Mouse (Mus musculus) adrenal gland, adult (tissue): Measurements from ENCODE around the gene Acat3.
"Not testable (repeated sequence)": the region's sequence is repeated elsewhere in the genome, so short reads cannot be mapped to it uniquely, and the experiment has no call there.

Source experiments
- DNase-seq, 2 experiments: peaks; one replicate each; pipeline ENCODE4 v3.0.0; 2022 to 2023; ENCODE audit warnings: low spot score in 1 of 2; ENCODE audit not compliant: inconsistent age in 2 of 2

The Acat3 gene

DNA sequence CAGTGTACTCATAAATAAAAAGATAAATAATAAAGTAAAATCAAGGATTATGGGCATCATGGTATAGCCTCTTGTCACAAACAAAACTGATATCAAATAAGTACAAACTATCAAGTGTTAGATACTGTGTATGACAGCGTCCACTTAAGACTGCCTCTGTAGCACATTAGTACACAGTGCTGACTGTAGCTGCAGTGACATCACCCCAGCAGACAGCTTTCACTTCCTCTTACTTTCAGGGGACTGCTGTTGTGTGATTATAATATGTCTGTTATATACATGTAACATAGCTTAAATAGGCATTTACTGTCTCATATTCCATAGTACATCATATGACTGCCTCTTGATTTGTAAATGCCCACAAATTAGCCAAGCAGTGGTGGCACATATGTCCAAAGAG lies 19.3 kb downstream of the Acat3 start:
- DNase-seq, result no peak

DNA sequence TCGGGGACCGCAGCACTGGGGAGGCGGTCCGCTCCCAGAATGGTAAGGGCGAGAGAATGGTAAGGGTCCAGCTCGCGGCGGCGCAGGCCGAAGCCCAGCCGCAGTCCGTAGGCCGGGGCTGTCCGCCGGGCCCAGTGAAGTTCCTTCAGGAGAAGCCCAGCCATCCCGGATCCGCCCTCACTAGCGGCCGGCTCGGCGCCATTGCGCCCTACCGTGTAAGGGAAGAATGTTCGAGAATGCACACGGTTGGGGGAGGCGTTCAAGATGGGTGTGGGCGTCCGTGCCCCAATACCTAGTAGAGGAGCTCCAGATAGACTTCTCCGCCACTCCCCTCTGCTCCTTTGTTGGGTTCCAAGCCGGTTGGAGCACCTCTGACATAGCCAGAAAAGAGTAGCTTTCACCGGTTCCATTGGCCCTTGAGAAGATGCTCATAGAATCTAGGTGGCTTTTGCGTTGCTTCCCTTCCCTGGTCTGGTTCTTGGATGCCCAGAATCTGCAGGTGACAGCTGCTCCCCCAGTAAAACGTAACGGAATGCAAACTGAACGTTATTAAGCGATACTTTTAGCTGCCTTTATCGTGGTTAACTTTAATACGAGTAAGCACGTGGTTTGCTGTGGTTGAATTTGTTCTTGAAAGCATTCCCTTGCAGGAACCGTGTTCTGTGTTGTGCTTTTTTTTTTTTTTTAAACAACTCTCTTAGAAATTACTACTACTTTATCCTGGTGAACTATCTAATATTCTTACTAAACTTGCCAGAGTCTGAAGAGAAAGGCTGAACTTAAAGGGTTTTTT lies 23.6 kb downstream of the Acat3 start:
- no peak for DNase-seq

DNA sequence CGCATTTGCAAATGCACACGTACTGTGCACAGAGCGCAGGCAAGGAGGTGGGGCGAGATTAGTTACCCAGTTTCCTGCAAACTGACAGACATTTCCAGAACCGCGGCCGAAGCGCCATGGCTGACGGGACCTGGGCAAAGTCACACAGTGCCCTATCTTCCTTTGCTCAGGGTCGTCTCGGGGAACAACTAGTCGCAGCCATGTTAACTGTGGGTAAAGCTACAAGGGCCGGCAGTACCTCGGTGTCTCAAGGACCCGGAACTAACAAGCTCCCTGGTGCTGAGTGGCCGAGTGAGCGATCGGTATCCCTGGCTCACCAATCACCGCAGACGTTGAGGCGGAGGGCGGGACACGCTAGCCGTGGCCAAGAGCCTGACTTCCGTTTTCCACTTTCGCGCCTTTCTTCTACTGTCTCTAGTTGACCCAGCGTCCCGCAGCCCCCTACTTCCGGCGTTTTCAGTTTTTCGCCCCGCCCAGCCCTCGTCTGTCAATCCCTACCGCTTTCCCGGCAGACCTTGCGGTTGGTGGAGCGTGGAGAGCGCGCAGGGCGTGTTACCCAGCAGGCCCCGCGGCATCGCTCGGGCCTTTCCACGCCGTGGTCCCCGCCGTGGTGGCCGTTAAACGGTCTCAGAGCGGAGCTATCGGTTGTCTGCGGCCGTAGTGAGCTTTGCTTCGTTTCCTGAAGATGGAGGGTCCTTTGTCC lies 24.4 kb downstream of the Acat3 start, which contains the start of gene Mrpl18:
TSS of gene Mrpl18 (minus strand) at position 465 of the 703 bp plus-strand sequence.
- DNase-seq, result peak; percentile 99 to 100

DNA sequence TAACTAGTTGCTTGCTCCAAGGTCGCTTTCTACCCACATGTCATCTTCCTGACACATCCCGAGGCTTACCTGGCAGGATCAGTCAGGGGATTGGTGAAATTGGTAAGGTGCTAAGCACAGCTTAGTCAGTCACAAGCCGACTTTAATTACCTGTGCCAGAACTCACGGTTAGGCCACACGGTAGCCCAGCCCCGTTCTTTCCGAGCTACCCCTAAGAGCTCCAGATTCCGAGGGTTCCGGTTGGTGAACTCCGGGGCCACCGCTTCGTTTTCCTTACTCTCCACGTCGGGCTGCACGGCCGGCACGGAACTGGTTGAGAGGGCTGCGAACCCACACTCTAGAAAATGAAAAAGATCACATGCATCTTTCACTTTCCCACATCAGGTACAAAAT lies 24.9 kb downstream of the Acat3 start, which contains the start of gene Tcp1:
TSS of gene Tcp1 (plus strand) at position 214 of the 393 bp plus-strand sequence.
- no peak for DNase-seq

DNA sequence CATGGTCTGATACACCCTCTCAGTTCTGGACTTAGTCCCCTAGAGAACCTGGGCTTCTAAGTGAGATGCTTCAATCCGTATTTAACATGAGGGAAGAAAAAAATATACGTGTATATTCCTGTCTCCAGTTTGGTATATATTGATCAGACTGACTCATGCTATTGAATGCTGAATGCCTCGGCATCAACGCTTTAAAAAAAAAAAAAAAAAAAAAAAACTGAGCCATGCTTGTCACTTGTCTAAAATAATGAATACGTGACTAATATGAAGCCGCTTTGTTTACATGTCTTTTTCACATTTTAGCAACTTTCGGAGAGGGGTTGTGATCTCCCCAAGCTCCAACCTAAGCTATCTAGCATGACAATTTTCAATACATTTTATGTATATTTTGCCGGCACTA lies 30.0 kb downstream of the Acat3 start:
- no peak for DNase-seq

DNA sequence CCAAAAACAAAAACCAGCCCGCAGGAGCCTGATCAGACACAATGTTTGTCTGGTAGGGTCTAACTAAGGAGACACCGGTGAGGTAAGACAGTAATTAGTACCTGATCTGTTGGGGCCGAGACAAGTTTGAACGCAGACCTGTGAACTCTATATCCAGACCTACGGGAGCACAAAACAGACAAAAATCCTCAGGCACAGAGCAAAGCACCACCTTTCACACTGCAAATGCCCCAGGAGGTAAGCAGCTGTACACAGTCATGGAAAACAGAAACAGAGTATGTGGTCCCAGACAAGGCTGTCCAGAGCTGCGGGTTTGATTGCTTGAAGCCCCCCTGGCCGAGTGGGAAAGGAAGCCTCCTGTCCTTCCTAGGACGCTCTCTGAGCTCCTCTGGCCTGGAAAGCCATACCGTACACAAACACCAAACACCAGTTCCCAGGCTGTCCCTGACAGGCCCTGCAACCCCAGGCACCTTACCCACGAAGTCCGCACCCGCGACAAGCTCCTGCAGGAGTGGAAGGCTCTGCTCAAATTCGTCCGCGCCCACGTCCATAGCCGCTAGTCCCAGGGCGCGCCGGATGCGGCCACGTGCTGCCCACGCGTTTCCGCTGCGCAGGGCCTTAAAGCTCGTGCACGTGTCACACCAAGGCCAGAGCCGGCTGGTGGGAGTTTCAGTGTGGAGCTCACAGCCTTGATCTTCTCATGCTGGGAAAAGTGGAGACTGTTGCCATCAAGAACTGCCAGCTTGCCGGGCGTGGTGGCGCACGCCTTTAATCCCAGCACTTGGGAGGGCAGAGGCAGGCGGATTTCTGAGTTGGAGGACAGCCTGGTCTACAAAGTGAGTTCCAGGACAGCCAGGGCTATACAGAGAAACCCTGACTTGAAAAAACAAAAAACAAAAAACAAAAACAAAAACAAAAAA lies 30.8 kb downstream of the Acat3 start, which contains the start of gene Pnldc1:
TSS of gene Pnldc1 (minus strand) at position 870 of the 920 bp plus-strand sequence.
- DNase-seq, result peak; percentile 26 to 52

DNA sequence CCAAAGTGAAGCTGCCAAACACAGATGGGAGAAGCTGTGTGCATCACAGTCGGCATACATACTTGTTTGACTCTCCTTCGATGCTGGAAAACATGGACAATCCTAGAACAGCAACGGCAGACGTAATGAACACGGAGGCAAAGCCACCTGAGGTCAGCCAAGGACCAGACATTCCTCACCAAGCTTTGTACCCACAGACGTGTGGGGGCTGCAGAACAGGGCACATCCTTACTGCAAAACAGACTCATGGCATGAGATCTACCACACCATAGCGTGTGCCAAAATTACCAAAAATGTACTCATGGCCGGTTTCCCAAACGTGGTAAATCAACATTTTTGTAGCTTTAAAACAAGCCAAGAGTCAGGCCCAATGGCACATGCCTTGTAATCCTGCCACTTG lies 34.0 kb downstream of the Acat3 start:
- no peak for DNase-seq

DNA sequence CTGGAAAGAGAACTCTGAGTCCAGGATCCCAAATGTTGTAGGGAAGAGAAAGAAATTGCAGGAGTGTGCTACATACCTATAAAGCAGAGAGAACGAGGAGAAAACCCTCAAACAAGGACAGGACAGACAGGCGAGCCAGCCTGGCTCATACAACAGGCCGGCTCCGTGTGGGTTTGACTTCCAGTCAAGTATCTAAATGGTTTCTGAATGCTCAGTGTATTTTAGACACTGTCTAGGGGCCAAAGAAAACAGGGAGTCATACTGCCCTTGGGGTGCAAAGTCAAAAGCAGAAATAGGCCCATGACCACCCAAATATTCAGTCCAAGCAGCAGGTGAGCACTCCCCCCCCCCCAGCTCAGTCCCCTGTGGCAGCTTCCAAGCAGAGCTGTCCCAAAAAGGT lies 34.6 kb downstream of the Acat3 start:
- no peak for DNase-seq

DNA sequence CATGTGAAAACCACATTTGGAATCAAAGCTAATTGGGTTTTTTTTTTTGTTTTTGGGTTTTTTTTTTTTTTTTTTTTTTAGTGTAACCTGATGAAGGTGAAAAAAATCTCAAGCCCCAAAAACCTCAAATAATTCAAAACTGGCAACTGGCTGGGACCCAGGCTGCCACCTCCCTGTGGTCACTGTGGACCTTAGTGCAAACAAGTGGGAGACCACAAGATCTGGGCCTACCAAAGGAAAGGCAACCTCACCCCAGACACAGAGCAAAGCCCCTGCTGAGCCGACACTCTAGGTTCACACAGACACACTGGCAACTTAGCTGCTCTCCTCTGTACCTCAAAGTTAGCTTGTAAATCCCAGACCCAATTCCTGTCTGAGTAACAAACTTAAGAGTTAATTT lies 36.1 kb downstream of the Acat3 start:
- DNase-seq, result no peak

DNA sequence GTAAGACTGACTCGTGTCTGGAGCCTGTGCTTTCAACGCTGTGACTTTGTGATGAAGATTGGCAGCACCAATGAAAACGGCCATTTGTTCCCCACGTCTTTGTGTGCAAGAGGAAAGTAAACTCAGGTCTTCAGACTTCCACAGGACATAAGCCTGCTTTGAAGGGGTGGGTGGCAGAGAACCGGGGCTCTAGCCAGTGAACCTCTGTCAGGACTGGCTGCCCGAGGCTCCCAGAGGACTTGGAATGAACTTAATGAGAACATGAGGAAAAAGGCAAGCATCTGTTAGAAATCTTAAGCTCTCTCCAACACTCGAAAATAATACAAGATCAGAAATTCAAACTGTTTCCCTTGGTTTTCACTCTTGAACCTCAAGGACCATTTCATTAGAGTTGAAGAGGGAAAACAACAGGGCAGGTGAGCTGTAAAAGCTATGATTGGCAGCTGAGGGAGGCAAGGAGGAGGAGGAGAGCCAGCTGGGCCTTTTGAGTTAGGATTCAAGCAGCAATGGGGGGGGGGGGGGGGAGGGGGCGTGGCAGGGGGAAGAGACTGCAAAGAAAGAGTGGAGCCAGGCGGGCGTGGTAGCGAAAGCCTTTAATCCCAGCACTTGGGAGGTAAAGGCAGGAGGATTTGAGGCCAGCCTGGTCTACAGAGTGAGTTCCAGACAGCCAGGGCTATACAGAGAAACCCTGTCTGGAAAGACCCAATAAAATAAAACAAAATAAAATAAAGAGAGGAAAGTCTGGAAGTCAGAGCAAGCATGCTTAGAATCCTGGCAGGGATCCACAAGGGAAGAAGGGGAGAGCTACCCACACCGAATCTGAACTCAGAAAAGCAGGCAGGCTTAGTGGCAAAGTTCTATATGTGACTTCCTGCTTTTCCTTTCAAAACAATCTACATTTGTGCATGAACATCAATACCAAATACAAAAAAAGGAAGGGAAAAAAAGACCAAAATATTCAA lies 36.7 kb downstream of the Acat3 start:
- DNase-seq, result no peak

DNA sequence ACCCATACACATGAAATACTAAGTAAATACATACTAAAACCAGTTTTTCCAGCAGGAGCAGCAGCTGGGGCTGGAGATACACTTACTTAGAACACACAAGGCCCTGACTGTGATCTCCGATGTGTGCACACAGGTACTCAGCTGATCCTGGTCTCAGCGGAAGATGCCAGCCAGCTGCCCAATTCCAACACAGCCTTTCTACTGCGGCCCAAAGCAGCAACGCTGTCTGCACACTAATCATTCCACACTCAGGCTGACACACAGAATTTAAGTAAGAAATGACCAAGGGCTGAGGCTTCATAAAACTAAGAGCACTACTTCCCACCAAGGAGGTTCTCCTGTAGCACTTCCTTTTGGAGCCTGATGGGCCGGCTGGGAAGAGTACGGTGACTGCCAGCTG lies 38.1 kb downstream of the Acat3 start:
- DNase-seq, result no peak

DNA sequence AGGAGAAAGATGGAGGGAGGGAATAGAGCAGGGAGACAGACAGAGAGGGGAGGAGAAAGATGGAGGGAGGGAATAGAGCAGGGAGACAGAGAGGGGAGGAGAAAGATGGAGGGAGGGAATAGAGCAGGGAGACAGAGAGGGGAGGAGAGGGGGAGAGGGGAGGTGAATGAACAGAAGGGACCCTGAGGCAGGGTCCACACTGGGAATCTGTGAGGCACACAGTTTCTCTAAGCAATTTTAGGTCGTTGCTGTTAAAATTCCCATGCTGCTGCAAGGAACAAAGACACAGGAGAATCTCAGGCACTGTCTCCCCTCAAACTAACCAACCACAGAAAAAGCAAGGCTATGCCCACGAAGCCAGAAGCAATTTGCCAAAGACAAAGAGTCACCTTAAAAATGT lies 41.8 kb downstream of the Acat3 start:
- not testable (repeated sequence) for DNase-seq

DNA sequence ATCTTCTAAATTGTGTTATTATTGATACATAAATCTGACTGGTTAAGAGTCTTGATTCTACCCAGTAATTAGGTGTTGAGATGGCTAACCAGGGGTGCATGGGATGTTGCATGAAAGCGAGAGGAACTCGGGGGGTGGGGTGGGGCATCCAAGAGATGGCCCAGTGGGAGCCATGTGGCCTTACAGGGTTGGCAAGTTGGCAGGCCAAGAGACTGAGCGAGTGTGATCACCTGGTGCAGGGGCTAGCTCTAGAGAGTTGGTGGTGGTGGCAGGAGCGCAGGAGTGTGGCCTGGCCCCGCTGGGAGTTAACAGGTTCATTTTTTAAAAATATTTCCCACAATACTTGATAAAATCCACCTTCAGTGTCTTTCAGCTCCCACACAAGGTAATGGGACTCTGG lies 42.7 kb downstream of the Acat3 start:
- no peak for DNase-seq

DNA sequence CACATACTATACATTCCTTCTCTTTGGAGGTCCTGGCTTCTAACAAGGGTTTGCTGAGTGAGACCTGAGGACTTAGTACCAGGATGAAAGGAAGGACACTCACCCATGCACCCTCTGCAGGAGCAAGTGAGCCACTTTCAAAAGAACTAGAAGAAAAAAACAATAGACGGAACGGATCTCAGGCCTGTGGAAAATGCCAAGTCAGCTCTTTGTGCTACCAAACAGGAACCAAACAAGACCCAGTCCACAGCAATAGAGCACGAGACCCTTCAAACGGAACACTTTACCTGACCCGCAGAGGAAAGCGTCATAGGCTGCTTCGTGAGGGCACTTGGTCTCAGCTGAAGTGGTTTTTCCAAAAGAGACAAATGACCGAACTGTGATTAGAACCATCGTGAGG lies 48.4 kb downstream of the Acat3 start:
- DNase-seq, result no peak

DNA sequence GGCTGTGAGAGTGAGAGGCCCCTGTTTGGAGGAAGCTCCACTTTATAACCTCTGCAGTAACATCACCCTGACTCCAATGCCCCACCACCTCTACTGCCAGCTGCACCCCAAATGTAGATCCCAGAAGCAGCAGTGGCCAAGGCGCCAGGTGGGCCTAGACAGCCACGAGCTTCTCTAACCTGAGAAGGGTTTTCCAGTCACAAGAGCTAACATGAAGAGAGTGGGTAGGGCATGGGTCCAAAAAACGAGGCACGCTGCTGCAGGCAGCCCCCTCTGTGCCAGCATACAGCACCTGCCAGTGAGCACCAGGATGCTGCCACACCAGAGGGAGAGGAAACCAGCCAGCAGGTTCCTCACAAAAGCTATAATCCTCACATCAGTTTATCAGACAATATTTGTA lies 49.3 kb downstream of the Acat3 start:
- no peak for DNase-seq

DNA sequence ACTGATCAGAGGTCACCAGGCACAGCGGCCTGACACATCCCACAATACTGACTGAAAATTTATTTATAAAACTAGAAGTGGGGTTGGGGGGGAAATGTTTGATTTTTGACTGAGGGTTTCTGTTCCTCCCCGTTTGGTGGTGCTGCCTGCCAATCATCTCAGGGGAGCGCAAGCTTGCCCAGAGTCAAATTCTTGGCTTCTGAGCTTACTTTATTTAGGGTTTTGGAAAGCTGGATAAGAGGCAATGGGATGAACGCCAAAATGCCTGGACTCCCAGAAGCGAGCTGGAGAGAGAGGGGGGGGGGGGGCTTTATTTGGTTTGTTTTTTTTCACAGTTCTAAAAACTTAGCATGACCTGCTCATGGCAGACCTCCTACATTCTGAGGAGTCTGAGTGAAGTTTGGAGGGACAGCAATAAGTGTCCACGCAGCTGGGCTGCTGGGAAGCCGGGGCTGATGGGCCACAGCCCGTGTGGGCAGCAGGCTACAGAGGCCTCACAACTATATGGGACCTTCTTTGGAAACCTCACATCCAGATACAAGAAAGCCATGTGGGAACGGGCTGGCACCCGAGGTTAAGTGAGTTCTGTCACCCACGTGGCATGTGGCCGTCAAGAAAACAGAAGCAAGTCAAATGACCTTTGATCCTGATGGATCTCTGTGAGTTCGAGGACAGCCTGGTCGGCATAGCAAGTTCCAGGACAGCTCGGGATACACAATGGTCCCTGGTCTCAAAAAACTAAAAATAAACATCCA lies 53.2 kb downstream of the Acat3 start:
- no peak for DNase-seq

DNA sequence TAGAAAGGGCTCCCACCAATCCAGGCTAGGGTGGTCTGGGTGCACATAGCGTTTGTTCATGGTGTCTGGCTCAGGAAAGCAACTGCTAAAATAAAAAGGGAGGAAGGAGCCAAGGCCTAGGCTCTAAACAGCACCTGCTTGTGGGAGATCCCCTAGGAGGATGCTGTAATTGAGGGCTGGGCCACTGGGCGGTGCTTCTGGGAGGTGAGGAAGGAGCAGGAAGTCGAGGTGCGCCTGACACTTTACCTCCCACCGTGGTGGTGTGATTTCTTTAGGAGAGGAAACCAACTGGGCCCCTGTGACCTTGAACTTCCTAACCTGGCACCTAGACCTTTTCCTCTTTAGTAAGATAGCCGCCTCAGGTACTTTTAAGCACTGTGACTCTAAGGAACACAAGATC lies 53.8 kb downstream of the Acat3 start:
- DNase-seq, result no peak

DNA sequence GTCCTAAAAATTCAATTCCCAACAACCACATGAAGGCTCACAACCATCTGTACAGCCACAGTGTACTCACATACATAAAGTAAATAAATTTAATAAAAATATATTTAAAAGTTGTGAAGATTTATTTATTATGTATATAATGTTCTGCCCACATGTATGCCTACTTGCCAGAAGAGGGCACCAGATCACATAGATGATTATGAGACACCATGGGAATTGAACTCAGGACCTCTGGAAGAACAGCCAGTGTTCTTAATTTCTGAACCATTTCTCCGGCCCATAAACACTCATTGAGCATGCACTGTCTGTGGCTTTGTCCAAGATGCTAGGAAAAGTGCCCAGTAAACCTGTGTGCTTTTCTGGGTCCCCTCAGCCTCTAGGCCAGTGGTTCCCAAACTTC lies 59.2 kb downstream of the Acat3 start:
- DNase-seq, result no peak

DNA sequence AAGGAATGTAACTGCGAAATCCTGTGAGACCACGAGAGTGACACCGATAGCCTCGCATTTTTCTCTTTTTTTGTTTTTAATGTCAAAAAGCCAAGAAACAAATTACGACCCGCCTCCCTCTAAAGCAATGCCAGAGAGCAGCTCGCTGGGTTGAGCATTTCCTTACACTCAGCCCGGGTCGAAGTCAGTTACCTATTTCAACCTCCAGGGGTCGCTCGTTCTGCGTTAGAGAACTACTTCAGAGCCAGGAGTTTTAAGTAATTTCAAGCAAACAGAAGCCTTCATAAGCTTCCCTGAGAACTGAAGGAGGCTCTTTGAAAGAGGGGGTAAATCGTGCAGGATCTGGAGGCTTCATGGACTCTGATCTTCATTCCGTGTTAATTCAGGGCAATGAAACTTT lies 60.2 kb downstream of the Acat3 start:
- peak; percentile 76 to 94 for DNase-seq
